Mouse (Mus musculus) brain, adult 2 months (tissue): Measurements from ENCODE around the gene H1fnt.

Experiments used
- DNase-seq: peaks from one replicate; pipeline ENCODE4 v3.0.0; 2011; ENCODE audit warnings: low read depth, low spot score

Gene H1fnt

GRCm38 (mm10) chr15:98257193-98257592, at the start of gene H1fnt:
Gene H1fnt (minus strand): TSS chr15:98257293.
- no peak for DNase-seq

DNA sequence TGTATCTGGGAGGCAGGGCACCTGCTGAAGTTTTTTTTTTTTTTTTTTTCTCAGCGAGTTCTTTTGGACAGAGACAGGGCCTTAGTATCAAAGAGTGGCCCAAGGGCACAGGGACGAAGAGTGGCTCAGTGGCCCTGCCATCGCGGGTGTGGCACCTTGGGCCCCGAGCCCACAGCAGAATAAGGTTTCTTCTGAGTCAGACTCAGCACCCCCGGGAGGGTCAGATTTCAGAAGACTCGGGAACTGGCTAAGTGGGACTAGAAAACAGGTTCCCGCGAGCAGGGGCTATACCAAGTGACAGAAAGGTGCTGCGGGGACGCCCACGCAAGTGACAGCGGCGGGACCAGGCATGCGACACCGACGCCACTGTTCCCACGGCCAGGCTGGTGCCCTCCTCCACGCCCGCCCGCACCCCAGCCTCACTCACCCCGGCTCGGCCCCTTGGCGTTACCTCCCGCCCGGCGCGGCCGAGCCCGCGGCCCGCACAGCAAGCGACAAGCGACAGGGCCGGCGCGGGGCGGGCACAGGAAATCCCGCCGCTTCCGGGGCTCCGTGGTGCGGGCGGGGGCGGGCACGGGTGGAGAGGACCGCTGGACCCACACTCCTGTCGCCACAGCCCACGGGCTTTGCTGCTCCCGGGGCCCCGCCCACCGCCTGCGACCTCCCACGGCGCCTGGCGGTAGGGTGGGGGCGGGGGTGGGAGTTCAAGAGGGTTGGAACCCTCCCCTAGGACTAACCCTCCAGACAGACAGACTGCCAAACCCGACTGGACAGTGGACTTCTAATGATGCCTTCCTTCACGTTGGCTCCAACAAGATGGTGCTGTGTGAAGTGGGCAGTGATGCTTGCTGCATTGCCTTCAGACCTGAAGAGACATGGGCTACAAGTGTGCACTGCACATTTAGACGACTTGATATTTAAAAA, 38.8 kb upstream of the H1fnt start, which contains the start of gene Zfp641:
Zfp641 (minus strand) TSS at position 534 of the 924 bp plus-strand sequence.
- peak; percentile 64 for DNase-seq

- no peak for DNase-seq
Measured at GRCm38 (mm10) chr15:98293651-98294050, 36.6 kb upstream of the H1fnt start.

GRCm38 (mm10) chr15:98288566-98288965, 31.5 kb upstream of the H1fnt start:
- peak; percentile 45 for DNase-seq

GRCm38 (mm10) chr15:98286418-98286817, 29.3 kb upstream of the H1fnt start:
- DNase-seq: peak; percentile 70

DNA sequence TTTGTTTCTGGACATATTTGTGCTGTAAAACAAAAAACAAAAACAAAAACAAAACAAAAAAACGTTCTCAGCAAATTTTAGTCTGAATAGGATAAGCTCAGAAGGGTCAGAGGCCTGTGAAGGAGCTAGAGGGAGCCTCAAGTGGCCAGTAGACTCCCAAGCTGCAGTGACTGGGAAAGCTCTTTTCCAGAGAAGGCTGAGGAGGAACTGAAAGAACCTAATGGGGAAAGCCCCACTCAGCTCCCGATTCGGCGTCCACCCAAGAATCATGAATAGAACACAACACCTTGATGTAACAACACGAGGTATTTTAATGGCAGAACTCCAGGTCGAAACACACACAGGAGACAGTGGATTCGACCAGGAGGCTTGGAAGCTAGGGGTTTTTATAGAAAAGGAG, 683 bp upstream of the H1fnt start:
- no peak for DNase-seq

- peak; percentile 49 for DNase-seq
Measured at GRCm38 (mm10) chr15:98256271-98256670, 822 bp downstream of the H1fnt start.

GRCm38 (mm10) chr15:98235442-98235841, 21.7 kb downstream of the H1fnt start:
- DNase-seq: no peak

DNA sequence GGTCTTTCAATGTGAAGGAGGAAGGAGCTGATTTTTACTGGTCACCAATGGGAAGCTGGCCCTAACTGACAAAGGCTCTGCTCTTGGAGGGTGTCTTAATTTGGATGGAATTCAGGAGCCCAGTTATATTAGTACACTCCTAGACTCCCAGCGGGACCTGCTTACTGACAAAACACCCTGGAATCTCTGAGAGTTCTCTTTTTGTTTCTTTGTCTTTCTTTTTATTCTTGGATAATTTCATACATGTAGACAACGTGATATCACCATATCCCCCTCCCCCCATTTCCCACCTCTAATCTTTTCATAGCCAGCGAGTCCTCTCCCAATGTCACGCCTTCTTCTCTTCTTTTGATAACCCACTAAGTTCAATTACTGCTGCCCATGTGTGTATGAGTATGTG, 22.7 kb downstream of the H1fnt start, which contains the start of gene Olfr286:
Olfr286 (minus strand) TSS at position 101 of the 400 bp plus-strand sequence.
- no peak for DNase-seq

- peak; percentile 10 for DNase-seq
Measured at GRCm38 (mm10) chr15:98226096-98226495, 31.0 kb downstream of the H1fnt start.

DNA sequence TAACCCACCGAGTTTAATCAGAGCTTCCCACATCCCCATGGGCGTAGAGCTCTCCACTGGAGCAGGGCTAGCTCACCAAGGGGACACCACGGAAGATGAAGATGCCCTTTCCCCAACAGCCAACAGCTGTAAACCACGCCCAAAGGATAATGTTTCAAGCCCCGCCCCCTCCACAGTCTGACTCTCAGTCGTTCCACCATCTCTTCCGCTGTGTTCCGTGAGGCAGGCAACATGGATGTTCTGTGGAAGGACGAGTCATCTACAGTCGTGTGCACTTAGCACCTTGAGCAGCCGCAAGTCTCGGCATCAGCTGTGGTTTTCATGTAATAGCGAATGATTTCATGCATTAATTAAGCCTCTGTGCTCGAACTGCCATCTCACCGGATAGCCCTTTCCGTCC, 31.5 kb downstream of the H1fnt start:
- DNase-seq: no peak

GRCm38 (mm10) chr15:98222377-98222776, 34.7 kb downstream of the H1fnt start:
- no peak for DNase-seq

- peak; percentile 4 for DNase-seq
Measured at GRCm38 (mm10) chr15:98220877-98221276, 36.2 kb downstream of the H1fnt start, which contains the start of the genes Gm44579 and Olfr287. Gene Gm44579 (minus strand): TSS chr15:98220977. Gene Olfr287 (minus strand): TSS chr15:98221056.

DNA sequence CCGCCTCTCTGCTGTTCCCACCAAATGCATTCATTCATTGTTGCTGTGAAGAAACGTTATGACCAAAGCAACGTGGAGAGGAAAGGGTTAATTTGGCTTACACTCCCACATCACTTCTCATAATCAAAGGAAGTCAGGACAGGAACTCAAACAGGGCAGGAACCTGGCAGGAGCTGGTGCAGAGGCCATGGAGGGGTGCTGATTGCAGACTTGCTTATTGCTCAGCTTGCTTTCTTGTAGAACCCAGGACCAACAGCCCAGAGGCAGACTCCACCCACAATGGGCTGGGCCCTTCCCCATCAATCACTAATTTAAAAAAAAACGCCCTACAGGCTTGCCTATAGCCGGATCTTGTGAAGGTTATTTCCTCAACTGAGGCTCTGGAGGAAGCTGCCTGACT, 43.0 kb downstream of the H1fnt start:
- DNase-seq: no peak

- no peak for DNase-seq
Measured at GRCm38 (mm10) chr15:98213336-98213870, 43.7 kb downstream of the H1fnt start.

- DNase-seq: no peak
Measured at GRCm38 (mm10) chr15:98209676-98210075, 47.4 kb downstream of the H1fnt start.
